Mouse (Mus musculus) hindbrain, embryonic 10.5 days (tissue): ENCODE measurements around the gene Fam120c. TPM values are rescaled to one million over a fixed set of nuclear protein-coding genes. Genes with fewer than 3 reads are reported as not detected.
"Not testable (repeated sequence)": the region's sequence is repeated elsewhere in the genome, so short reads cannot be mapped to it uniquely, and the experiment has no call there.

Experiments used
- DNase-seq: peaks from one replicate; pipeline ENCODE4 v3.0.0-alpha.2; 2017; ENCODE audit warnings: low spot score
- H3K27ac ChIP-seq: fragments of 300-500 bp; sonication (generic); 2 replicates; pipeline ENCODE4 v1.5.1; 2016; ENCODE audit warnings: mild to moderate bottlenecking, moderate library complexity
- H3K27me3 ChIP-seq: fragments of 300-500 bp; sonication (generic); 2 replicates; pipeline ENCODE4 v1.6.1; 2016; ENCODE audit warnings: mild to moderate bottlenecking; ENCODE audit not compliant: poor library complexity, insufficient read depth, severe bottlenecking
- H3K36me3 ChIP-seq: fragments of 300-500 bp; sonication (generic); 2 replicates; pipeline ENCODE4 v1.6.1; 2016; ENCODE audit warnings: mild to moderate bottlenecking, moderate library complexity
- H3K4me1 ChIP-seq: fragments of 300-500 bp; sonication (generic); replicated peaks from 2 replicates; pipeline ENCODE4 v1.6.1; 2016; ENCODE audit warnings: mild to moderate bottlenecking
- H3K4me3 ChIP-seq: fragments of 300-500 bp; sonication (generic); 2 replicates; pipeline ENCODE4 v1.5.1; 2016; ENCODE audit warnings: mild to moderate bottlenecking, moderate library complexity
- H3K9me3 ChIP-seq: fragments of 300-500 bp; sonication (generic); 2 replicates; pipeline ENCODE4 v1.6.1; 2016; ENCODE audit warnings: mild to moderate bottlenecking, moderate library complexity
- WGBS: fragments of 180-500 bp; shearing (Covaris S2); methylation state at CpG from one replicate; pipeline ENCODE4 v1.1.7; 2016; 5-methylcytosine and 5-hydroxymethylcytosine counted together
- polyA plus RNA-seq: library from polyadenylated mRNA; unstranded; fragments of >200 nt; fragmentation: Nextera tagmentation; extraction: Ambion mirVana; gene quantifications from 2 replicates; pipeline ENCODE4 v1.2.1, GENCODE M21; 2016

Fam120c gene
- polyA plus RNA-seq, 1 experiment from 2014 or later: 2.8 TPM

GRCm38 (mm10) chrX:151488128-151488527 is 144.2 kb downstream of the Fam120c start:
- Histone ChIP-seq H3K4me3 (no peak overlapping the region), H3K27ac (no peak overlapping the region), H3K27me3 (no peaks in the 10 kb centered on the region), H3K4me1 (no peaks in the 10 kb centered on the region), H3K36me3 (no peaks in the 10 kb centered on the region), H3K9me3 (no peaks in the 10 kb centered on the region)
- DNase-seq: no peak
- WGBS: 87% methylated on average over 3 of the region's 3 CpGs

GRCm38 (mm10) chrX:151493269-151493668 is 149.3 kb downstream of the Fam120c start:
- H3K36me3 ChIP-seq: not testable (repeated sequence)
- WGBS: 92% methylated on average over 4 of the region's 4 CpGs

GRCm38 (mm10) chrX:151496596-151496995 is 152.6 kb downstream of the Fam120c start:
- H3K27me3 ChIP-seq: no peaks in the 10 kb centered on the region
- no peaks in the 10 kb centered on the region for H3K4me1 ChIP-seq
- WGBS: 88% methylated on average over 1 of the region's 1 CpGs
- no peak overlapping the region for H3K4me3 ChIP-seq
- no peaks in the 10 kb centered on the region for H3K9me3 ChIP-seq
- no peaks in the 10 kb centered on the region for H3K36me3 ChIP-seq
- DNase-seq: no peak
- H3K27ac ChIP-seq: no peak overlapping the region

More at GRCm38 (mm10) chrX:151493269-151493668, 149.3 kb downstream of the Fam120c start:
- not testable (repeated sequence) for DNase-seq, H3K27ac ChIP-seq, H3K9me3 ChIP-seq, H3K4me1 ChIP-seq, H3K4me3 ChIP-seq, H3K27me3 ChIP-seq

- Histone ChIP-seq H3K27me3 (no peaks in the 10 kb centered on the region), H3K27ac (no peak overlapping the region), H3K4me1 (no peaks in the 10 kb centered on the region), H3K9me3 (no peaks in the 10 kb centered on the region), H3K4me3 (no peak overlapping the region), H3K36me3 (no peaks in the 10 kb centered on the region)
- no peak for DNase-seq
Observed at GRCm38 (mm10) chrX:151508536-151508935, 164.6 kb downstream of the Fam120c start.

GRCm38 (mm10) chrX:151509906-151510305 is 165.9 kb downstream of the Fam120c start:
- DNase-seq: no peak
- Histone ChIP-seq H3K4me1 (no peaks in the 10 kb centered on the region), H3K9me3 (no peaks in the 10 kb centered on the region), H3K27me3 (0 out of 2 replicates have a peak, but pooled peaks cover 4% of the 10 kb centered on the region), H3K4me3 (no peak overlapping the region), H3K27ac (no peak overlapping the region), H3K36me3 (no peaks in the 10 kb centered on the region)
- WGBS: 85% methylated on average over 1 of the region's 1 CpGs

GRCm38 (mm10) chrX:151513066-151513465 is 169.1 kb downstream of the Fam120c start:
- no peaks in the 10 kb centered on the region for H3K4me1 ChIP-seq
- peaks cover 8% of the 10 kb centered on the region; the same call in 1 of the 2 replicates for H3K27me3 ChIP-seq
- 82% methylated on average over 3 of the region's 3 CpGs for WGBS
- no peak overlapping the region for H3K4me3 ChIP-seq
- no peak for DNase-seq
- H3K27ac ChIP-seq: no peak overlapping the region
- no peaks in the 10 kb centered on the region for H3K9me3 ChIP-seq
- H3K36me3 ChIP-seq: no peaks in the 10 kb centered on the region

GRCm38 (mm10) chrX:151513694-151514093 is 169.7 kb downstream of the Fam120c start:
- Histone ChIP-seq H3K4me1 (no peaks in the 10 kb centered on the region), H3K36me3 (no peaks in the 10 kb centered on the region), H3K4me3 (no peak overlapping the region), H3K9me3 (no peaks in the 10 kb centered on the region), H3K27ac (no peak overlapping the region), H3K27me3 (peaks cover 8% of the 10 kb centered on the region; the same call in 1 of the 2 replicates)
- DNase-seq: no peak
- 94% methylated on average over 2 of the region's 2 CpGs for WGBS

GRCm38 (mm10) chrX:151518181-151518580 is 174.2 kb downstream of the Fam120c start:
- Histone ChIP-seq H3K36me3 (no peaks in the 10 kb centered on the region), H3K4me3 (no peak overlapping the region), H3K4me1 (peaks cover 4% of the 10 kb centered on the region; the same call in 1 of the 2 replicates), H3K9me3 (no peaks in the 10 kb centered on the region), H3K27me3 (peaks cover 17% of the 10 kb centered on the region), H3K27ac (no peak overlapping the region)
- DNase-seq: no peak
- whole genome bisulfite sequencing: 61% methylated on average over 1 of the region's 1 CpGs

- H3K27ac ChIP-seq: peak overlapping the region; percentile 95
- peaks cover 11% of the 10 kb centered on the region for H3K27me3 ChIP-seq
- WGBS: 19% methylated on average over 17 of the region's 17 CpGs
- peak overlapping the region; percentile 63 for H3K4me3 ChIP-seq
- DNase-seq: no peak
- 0 out of 2 replicates have a peak, but pooled peaks cover 5% of the 10 kb centered on the region for H3K36me3 ChIP-seq
- H3K4me1 ChIP-seq: peaks cover 4% of the 10 kb centered on the region; the same call in 1 of the 2 replicates
- H3K9me3 ChIP-seq: no peaks in the 10 kb centered on the region
Observed at GRCm38 (mm10) chrX:151520127-151520457, 176.1 kb downstream of the Fam120c start.

GRCm38 (mm10) chrX:151520458-151521322 is 176.7 kb downstream of the Fam120c start, which contains the start of gene Phf8:
Phf8 (plus strand) TSS chrX:151520672.
- Histone ChIP-seq H3K4me1 (peaks cover 4% of the 10 kb centered on the region; the same call in 1 of the 2 replicates), H3K27me3 (peaks cover 9% of the 10 kb centered on the region; the same call in 1 of the 2 replicates), H3K9me3 (no peaks in the 10 kb centered on the region), H3K36me3 (0 out of 2 replicates have a peak, but pooled peaks cover 5% of the 10 kb centered on the region), H3K4me3 (peak within 1 kb of the TSS; percentile 63), H3K27ac (peak within 1 kb of the TSS; percentile 95)
- peak; percentile 91 for DNase-seq
- 17% methylated on average over 68 of the region's 68 CpGs for WGBS

Other genes with a start within 250 kb of the Fam120c start
- 46.1 and 48.7 TPM in 2 replicates for gene Tsr2, start 247.6 kb upstream of the Fam120c start, polyA plus RNA-seq
- 7.5 TPM in 2 replicates for gene Wnk3, start 146.1 kb upstream of the Fam120c start, polyA plus RNA-seq
- gene Phf8, start 176.5 kb downstream of the Fam120c start, polyA plus RNA-seq: 21.3 and 23.1 TPM in 2 replicates